Mouse (Mus musculus) erythroblast, adult 5-6 weeks (primary cell): ENCODE results near the gene Pip4k2c. TPM values are rescaled to one million over a fixed set of nuclear protein-coding genes. Genes with fewer than 3 reads are reported as not detected.

ENCODE experiments used
- ATAC-seq: replicated peaks from 2 replicates; pipeline ENCODE4 v1.8.0; 2016; ENCODE audit warnings: moderate number of reproducible peaks, mild to moderate bottlenecking, moderate TSS enrichment, inconsistent platforms; ENCODE audit not compliant: poor library complexity, low FRiP score, severe bottlenecking
- total RNA-seq, 2 experiments: library from RNA; stranded (forward) in 1 of 2; stranded (reverse) in 1 of 2; fragments of 150-400 nt in 1 of 2; fragments of 200-764, 138-1000 nt in 1 of 2; gene quantifications; 2 replicates each; pipeline versions ENCODE4 v1.2.3 to v1.2.4; 2015 to 2017; ENCODE audit warnings: low replicate concordance in 2 of 2

Gene Pip4k2c
- total RNA-seq, 2 experiments from 2014 or later, result 13.3 to 19.6 TPM

DNA sequence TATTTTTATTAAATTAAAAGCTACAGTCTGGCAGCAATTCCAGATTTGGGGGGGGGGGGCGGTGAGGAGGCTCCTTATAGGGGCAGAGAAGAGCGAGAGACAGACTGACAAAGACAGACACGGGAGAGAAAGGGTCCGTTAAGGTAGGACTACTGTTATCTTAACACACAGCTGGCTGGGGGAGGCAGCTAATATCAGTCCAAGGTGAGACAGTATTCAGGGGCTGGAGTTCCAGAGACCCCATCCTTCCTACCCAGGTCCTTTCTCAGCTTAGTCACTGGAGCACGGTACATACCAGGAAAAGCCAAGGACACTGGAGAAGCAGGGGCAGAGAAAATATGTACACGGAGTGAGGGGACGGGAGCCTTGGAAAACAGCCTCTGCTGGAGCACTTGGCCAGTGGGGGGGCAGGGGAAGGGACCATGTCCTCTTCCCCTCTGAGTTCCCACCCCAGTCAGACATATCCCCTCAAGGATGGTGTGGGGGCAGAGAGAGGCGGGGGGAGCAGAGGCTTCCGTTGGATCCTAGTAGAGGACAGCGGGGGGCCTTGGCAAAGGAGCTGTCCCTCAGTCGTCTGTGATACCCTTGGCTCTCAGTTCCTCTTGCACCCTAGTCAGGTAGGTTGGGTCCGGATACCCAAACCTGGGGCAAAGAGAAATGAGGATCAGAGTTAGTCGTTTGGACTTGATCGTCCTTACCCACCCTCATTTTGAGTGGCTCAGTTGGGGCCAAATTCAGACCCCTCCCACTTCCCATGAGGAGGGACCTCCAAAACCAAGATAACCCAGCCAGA, 20.8 kb downstream of the Pip4k2c start:
- ATAC-seq, result no peak

DNA sequence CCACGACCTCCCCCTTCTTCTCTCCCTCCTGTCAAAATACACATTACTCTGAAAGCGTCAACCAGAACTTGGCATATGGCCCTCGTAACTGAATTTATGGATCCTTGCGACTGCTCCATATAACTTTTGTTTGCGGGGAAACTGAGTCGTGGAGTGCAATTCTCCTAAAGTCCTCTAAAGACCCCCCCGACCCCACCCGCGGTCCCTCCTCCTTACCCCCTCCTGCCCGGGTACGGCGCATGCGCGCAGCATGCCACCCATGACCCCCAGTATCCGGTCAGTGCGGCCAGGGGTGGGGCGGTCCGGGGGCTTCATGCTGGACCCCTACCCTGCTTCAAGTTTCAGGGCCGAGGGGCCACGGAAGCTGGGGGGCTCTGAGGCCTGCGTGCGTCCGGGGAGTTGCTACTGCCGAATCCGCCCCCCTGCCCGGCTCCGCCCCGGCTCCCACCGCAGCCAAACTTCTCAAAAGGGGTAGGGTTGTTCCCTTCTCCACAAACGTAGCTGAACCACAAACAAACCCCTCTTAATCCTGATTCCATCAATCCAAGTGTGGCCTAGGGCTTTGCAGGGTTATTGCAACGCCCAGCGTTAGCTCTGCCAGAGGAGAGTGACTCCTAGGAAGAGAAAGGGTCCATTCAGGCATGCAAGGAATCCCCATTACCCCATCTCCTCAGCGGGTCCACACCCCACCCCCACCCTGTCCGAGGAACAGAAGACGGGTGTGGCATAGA, 21.6 kb downstream of the Pip4k2c start, which contains the start of gene Arhgef25:
Gene Arhgef25 (minus strand): TSS at position 433 of the 731 bp plus-strand sequence.
- no peak for ATAC-seq

DNA sequence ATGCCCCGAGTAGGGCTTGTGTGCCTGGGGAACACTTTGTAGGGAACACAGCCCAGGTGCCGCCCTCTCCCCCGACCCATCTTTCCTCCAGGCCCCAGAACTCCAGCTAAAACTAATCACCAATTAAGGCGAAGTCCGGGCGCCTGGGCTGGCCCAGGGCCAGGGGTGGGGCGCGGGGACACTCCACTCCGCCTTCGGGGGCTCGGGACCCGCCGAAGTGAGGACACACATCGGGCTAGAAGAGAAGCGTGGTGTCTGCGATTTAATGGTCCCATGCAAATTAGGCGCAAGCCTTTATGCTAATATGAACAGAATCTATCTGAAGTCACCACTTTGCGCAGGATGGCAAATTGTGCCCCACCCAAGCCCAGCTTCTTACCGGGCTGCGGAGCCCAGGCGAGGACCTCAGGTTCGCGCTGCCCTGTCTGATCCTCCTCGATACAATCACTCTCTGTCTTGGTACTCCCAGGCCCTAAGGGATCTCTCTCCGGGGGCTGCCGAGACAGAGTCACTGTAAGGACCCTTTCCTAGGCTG, 22.2 kb downstream of the Pip4k2c start:
- peak; percentile 75 for ATAC-seq

DNA sequence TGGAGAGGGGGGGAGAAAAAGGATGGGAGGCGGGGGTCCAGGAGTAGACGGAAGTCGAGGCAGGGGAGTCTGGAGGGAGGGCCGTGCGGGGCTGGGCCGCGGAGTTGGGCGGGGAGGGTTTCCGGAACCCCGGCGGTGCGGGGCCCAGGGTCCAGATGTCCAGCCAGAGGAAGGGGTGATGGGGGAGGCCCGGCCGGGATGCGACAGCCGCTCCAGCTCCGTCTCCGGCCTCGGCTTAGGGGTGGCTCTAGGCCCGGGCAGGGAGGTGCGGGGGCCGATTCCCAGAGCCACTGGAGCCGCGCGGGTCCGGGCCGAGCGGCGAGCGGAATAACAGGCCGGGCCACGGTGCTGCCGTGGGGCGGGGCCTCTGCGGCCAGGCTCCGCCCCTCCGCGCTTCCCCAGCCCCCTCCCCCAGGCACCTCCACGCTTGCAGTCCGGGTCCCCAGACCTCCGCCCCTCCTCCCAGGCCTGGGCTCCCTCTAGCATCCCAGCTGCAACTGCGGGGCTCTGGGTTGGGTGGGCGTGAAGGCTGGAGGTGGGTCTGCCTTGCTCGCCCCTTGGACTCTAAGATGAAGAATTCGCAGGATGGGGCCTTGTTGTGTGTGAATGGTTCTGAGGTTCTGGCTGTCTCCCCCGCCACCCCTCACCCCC, 22.8 kb downstream of the Pip4k2c start:
- ATAC-seq, result 0 out of 2 replicates have a peak, but pooled peaks have one; percentile 29

DNA sequence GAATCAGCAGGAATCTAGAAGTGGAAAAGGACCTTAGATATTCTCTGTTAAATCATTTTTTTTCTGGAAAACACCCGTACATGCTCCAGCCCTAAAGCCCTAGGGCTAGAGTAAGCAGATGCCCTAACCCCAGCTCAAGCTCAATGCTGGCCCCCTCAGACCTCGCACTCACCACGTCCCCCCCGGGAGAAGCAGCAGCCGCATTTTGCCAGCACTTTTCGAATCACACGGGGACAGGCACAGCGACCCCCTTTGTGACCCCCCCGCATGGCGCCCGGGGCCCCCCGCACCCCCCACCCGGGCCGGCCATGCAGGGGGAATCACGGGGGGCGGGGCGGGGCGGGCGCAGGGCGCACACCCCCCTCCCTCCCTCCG, 23.3 kb downstream of the Pip4k2c start:
- ATAC-seq, result no peak

DNA sequence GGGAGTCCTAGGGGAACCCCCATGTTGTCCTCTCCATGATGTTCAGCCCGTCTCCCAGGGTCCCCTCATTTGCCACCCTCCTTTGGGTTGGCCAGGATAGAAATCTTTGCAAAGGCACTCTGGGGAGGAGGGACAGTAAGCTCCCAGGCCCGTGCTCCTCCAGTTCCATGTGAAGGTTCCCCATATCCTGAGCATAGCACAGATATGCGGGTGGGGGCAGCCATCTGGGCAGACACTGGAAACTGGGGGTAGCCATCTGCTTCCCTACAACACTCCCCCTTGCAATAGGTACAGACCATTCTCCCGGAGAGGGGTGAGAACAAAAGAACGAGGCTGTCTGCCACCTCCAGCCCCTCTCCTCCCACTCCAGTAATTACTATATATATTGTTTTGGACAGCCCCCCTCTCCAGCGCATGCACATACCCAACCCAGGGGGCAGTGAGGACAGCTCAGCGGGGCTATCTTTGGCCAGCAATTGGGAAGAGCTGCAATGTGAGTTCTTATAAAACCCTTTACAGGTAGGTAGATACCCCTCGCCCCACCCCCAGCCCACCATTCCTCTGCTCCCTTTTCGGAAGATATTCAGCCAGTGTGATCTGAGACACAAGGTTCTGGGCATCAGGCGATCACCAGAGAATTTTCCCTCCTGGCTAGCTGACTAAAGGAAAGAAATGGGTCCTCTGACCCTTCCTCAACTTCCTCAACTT, 23.9 kb downstream of the Pip4k2c start:
- no peak for ATAC-seq

DNA sequence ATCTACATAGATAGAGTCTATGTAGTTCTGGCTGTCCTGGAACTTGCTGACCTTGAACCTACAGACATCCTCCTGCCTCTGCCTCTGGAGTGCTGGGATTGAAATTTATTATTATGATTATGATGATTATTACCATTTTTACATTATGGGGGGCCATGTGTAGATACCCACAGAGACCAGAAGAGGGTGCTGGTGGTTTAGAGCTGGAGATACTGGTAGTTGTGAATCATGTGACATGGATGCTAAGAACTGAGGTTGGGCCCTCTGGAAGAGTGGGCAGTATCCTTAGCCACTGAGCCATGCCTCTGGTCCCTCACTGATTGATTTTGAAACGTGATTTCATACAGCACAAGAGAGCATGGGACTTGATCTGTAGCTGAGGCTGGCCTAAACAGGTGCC, 24.9 kb downstream of the Pip4k2c start:
- ATAC-seq, result no peak

DNA sequence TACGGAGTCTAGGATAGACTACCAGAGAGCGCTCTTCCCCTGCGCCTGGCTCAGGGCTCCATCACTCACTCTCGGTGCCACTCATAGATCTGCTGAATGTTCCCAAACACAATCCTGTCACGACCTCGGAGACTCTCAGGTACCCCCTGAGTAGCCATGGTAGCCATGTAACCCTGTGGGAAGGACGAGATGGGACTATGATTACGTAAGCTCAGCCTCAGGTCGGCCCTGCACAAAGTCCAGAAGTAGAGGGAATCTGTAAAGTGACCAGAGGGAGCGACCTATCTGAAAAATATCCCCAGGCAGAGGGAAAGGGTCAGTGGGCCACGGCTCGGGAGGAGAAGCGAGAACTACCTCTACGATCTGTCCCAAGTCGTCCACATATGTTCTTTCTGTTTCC, 25.9 kb downstream of the Pip4k2c start:
- ATAC-seq, result no peak

DNA sequence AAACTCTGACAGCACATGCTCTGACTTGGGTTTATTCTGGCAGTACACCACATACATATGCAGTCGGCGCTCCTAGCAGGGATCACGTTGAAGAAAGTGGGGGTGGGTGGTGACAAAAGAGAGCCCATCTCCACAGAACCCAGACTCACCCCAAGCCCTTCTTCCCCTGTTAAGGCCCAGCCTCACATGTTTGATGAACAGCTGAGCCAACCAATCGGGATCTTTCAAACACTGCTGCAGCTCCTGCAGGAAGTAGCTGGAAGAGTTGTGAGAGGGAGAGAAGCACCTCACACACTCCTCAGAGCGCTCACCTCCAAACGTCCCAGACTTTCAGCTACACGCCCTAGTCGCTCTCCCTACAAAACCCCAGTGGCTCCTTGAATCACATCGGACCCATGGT, 26.3 kb downstream of the Pip4k2c start:
- no peak for ATAC-seq

DNA sequence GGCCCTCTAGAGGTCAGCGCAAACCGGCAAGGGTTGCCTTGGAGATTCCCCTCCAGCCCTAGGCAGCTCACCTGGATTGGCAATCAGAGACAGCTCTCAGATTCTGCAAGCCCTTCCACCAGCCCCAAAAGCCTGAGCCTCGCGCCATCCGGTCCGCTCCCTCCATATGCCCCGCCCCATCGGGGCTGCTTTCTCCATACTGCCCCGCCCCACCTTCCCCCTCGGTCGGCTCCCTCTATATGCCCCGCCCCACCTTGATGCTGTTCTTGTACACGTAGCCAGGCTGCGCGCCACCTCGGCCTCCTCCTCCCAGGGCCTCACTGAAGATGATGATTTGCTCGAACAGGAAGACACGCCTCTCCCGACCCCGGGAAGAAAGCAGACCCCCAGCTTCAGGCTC, 27.6 kb downstream of the Pip4k2c start:
- ATAC-seq, result no peak

DNA sequence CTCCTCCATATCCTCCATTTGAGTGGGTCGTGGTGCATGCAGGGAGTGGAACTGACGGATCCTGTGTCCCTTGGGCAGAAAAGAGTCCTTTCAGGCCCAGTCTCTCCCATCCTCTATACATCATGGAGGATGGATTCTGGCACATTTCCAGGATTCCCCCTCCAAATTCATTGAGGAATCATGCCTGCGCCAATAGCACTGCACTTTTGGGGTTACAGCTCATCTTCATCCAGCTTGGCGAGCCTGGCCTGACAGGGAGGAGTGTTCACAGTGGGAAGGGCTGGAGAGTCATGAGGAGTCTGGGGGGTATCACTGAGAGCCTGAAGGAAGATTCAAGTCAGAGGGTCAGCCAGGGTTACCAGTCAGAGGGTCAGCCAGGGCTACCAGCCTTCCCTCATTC, 28.8 kb downstream of the Pip4k2c start:
- ATAC-seq, result no peak

DNA sequence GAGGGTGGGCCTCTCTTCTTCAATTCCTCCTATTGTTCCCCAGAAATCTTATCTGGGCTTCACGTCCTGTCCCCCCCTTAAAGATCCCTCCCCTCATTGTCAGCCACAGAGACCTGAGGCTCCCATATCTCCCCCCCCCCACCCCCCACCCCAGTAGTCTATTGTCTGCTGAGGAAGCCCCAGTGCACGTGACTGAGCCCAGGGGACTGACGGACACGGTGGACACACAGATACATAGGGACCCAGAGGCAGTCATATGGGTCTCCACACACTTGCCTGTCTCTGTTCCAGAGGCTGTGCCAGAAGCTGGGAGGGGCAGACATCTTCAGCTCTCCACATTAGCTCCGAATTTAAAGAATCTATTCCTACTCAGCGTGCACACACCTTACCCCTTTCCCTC, 29.8 kb downstream of the Pip4k2c start:
- no peak for ATAC-seq

DNA sequence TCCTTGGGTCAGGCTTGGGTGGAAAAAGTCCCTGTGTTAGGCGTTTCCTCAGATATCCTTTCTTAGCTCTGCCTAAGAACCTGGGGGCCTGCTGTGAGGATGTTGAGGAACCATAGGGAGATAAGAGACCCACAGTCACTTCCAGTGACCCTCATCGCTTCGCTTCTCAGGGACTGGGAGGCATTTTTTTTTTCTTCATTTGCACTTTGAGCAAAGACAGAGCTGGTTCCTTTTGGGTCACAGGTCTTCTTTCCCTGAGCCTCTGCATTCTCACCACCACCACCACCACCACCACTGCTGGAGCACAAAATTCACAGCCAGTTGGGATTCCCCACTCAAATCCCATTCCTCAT, 30.7 kb downstream of the Pip4k2c start:
- ATAC-seq, result no peak

DNA sequence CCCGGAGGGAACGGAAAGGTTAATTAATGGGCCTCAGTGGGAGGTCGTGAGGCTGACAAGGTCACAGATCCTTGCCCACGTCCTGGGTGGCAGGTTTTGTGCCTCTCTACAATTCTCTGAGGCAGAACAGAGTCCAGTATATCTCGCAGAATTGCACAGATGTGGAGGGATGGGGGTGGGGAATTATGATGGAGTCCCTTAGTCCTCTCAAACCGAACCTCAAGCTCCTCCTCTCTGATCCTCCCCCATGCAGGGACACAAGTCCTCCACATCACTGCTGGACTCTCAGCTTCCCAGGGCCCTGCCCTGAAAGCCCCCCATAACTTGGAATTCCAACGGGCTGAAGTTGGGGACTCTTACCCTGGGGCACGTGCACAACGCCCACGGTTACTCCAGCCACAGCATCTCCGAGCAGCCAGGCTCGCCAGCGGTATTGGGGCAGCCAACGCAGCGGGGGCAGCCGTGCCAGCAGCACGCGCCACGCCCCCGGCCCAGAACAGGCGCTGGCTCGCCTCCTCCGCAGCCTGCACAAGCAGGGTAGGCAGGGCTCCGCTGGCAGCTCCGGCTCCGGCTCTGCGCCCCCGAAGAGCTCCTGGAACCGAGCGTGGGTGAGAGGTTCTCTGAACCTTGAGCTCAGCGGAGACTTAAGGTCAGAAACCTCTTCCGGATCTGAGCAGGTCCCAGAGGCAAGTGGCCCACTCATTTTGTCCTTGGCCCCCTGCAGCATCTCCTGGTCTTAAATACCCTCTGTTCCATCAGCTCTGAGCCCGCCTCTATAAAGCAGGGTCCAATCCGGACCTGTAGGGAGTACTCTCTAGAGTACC, 31.3 kb downstream of the Pip4k2c start, which contains the start of gene Slc26a10:
Gene Slc26a10 (minus strand): TSS at position 775 of the 824 bp plus-strand sequence.
- ATAC-seq, result no peak

DNA sequence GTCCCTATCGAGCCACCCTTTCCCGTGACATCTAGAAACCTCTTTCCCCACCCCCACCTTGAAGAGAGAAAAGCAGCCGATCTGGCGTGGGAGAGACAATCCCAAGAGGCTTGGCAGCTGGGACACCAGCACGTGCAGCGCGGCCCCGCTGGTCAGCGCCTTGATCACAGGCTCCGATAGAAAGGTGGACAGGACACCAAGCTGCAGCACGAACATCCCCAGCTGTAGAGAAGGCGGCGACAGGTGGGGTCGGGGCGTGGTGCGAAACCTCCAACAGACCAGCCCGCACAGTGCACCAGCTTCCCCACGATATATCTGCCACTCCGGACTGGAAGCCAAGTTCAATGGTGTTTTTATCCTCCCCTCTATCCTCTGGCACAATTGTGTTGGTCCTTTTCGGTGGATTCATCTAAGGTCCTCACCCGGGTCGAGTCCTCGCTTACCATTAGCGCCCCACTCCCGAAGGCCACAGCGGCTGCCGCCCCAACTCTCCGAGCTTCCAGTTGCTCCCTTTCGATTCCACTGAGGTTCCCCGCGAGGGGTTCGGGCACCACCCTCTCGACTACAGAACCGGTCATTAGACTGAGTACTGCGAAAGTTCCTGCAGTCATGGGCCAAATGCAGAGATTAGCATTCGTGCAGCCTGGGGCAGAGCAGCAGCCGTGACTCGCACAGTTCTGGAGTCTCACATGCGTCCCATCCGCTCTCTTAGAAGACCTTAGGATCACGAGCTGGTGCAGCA, 32.9 kb downstream of the Pip4k2c start:
- ATAC-seq, result no peak

DNA sequence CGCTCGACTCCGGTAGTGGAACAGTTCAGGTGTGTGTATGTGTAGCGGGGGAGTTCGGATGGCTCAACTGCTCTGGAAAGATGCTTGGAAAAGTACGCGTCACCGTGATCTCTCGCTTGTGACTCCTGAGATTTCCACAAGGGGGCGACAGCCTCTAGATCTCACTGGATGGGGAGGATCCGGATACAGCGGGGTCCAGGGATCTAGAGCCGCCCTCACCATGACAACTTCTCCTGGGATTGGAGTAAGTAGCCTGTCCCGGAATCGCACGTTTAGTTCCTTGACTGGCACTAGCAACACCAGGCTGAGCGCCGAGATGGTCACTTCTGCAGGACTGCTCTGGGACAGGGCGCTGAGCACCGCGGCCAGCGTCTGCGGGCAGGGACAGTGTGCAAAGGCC, 33.7 kb downstream of the Pip4k2c start:
- ATAC-seq, result peak; percentile 78

DNA sequence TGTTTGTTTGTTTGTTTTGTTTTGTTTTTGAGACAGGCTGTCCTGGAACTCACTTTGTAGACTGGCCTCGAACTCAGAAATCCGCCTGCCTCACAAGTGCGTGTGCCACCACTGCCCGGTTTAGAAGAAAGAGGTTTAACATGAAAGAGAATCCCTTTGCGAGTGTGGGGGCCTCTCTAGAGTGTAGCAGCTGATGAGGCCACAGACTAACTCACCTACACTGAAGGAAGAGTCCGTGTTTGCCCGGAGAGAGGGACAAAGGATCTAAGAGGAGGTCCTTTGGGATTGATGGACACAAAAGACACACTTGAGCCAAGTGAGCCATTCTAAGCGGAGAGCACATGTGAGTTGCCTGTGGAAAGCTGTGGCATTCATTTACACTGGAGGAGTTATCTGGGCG, 34.1 kb downstream of the Pip4k2c start:
- ATAC-seq, result peak; percentile 7; the same call in 1 of the 2 replicates

DNA sequence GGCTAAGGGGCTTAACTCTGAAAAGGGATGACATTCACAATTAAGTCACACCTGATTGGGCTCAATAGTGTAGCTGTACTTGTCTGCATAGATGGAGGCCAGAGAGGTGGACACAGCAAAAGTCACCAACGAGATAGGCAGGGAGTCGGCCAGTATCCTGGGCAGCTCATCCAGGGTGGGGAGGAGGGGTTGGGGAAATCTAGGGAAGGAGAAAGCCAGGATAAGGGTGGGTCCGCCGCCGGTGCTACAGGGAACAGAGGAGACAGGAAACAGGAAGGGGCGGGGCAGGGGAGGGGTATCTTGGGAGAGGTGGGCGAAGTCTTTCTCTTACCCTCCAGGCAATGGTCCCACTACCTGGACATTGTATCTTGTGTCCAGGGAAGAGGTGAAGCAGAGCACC, 34.6 kb downstream of the Pip4k2c start:
- ATAC-seq, result no peak
